Comparison of ENCODE assay signal across 20 mouse cellular contexts in the genomic region with DNA sequence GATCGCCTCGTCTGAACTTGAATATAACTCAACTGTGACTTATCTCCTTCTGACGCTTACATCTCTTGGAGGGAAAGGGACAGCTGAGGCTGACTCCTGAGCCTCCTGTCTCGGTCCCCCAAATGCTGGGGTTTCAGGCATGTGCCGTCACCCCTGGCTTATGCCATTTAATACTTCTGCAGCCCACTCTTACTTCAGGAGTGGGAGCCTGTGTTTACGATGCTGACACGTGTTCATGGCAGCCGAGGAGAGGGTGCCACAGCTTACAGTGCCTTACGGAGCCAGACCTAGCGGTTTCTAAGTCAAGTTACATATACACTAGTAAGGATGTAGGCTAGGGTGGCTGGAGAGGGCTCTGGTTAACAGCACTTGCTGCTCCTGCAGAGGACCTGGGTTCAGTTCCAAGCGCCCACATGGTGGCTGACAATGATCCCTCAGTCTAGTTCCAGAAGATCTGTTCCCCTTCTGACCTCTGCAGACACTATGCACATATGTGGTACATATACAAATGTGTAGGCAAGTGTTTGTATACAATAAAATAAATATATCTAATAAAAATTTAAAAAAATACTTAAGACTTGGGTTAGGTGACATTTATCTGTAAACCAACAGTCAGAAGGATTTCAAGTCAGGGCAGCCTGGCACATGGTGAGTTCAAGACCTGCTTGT. TPM values are rescaled to one million over a fixed set of nuclear protein-coding genes. Genes with fewer than 3 reads are reported as not detected.
DNase-seq lines count a peak whose midpoint lies in the region; ATAC-seq and TF ChIP-seq lines count a peak whose summit lies in the region.
"Had no signal": no experiment of that assay in that cellular context is flagged by ENCODE, and none has a peak within 500 bp of the region (broad histone marks: within the 10 kb centered on the region; RNA-seq: fewer than 3 reads in every experiment).

No protein-coding gene starts in this region.

- WGBS in macrophage (ENCODE audit: missing documents), result 76% methylated on average over 11 of the region's 11 CpGs
- 94% methylated on average over 11 of the region's 11 CpGs for WGBS in forebrain, embryonic 13.5 days

- no peak for DNase-seq in layer of hippocampus, adult 2 months (ENCODE audit: low spot score in 2 of 2)
- DNase-seq in layer of hippocampus, postnatal 14 days (ENCODE audit: low spot score in 2 of 2), result no peak
- DNase-seq in 3T3-L1 (ENCODE audit: low read depth, low spot score), result peak; percentile 93
- no peak for DNase-seq in cerebellum, postnatal 4 days (ENCODE audit: low spot score in 2 of 2)
- DNase-seq: adrenal gland, adult 2 months; cerebellum, adult 2 months; cerebellum, postnatal 36 days; gastrocnemius, postnatal 14 days; kidney, adult 9 months; kidney, postnatal 4 days; lung, adult 2 months; right cerebral cortex, postnatal 4 days had no signal

- H3K27ac ChIP-seq in layer of hippocampus, adult 2 months, result peak overlapping the region; percentile 14; the same call in 1 of the 2 replicates
- peak overlapping the region; percentile 71 for H3K27ac ChIP-seq in bone marrow macrophage, adult 2 months (ENCODE audit: insufficient read depth, low read depth, low read length)
- H3K27ac ChIP-seq in macrophage, result peak overlapping the region; percentile 86
- H3K27ac ChIP-seq in forebrain, embryonic 13.5 days, result no peak overlapping the region
- H3K27ac ChIP-seq: forebrain, embryonic 10.5 days; heart, embryonic 10.5 days; hindbrain, embryonic 13.5 days; midbrain, embryonic 10.5 days; neural tube, embryonic 12.5 days had no signal

- H3K4me2 ChIP-seq in forebrain, embryonic 13.5 days, result no peak overlapping the region
- H3K4me2 ChIP-seq: hindbrain, embryonic 13.5 days; neural tube, embryonic 12.5 days had no signal

- H3K36me3 ChIP-seq in macrophage (ENCODE audit: inconsistent target), result peaks cover 26% of the 10 kb centered on the region; the same call in 1 of the 2 replicates
- H3K36me3 ChIP-seq in forebrain, embryonic 13.5 days (ENCODE audit: poor library complexity, severe bottlenecking), result peaks cover 86% of the 10 kb centered on the region

- TF ChIP-seq CTCF in layer of hippocampus, adult 2 months (conservative IDR thresholded peaks at IDR 0.05), result no peak
- TF ChIP-seq CTCF in bone marrow macrophage, adult 2 months (IDR thresholded peaks at IDR 0.05; ENCODE audit: low read depth, low read length), result no peak

- ATAC-seq in forebrain, embryonic 13.5 days, result no peak

- H3K9ac ChIP-seq in forebrain, embryonic 13.5 days, result no peak overlapping the region
- H3K9ac ChIP-seq: hindbrain, embryonic 13.5 days; neural tube, embryonic 12.5 days had no signal

- H3K79me2 ChIP-seq in macrophage (ENCODE audit: inconsistent target), result no peaks in the 10 kb centered on the region

- H3K27me3 ChIP-seq in forebrain, embryonic 13.5 days, result no peaks in the 10 kb centered on the region
- H3K27me3 ChIP-seq: hindbrain, embryonic 13.5 days; neural tube, embryonic 12.5 days had no signal

- TF ChIP-seq POLR2A in bone marrow macrophage, adult 2 months (IDR thresholded peaks at IDR 0.05; ENCODE audit: borderline replicate concordance, low read depth, low read length), result no peak

- no peaks in the 10 kb centered on the region for H3K9me3 ChIP-seq in forebrain, embryonic 13.5 days (replicated peaks)
- H3K9me3 ChIP-seq: forebrain, embryonic 10.5 days; heart, embryonic 10.5 days; hindbrain, embryonic 13.5 days; midbrain, embryonic 10.5 days; neural tube, embryonic 12.5 days had no signal

- no peak overlapping the region for H3K4me3 ChIP-seq in layer of hippocampus, adult 2 months
- H3K4me3 ChIP-seq in bone marrow macrophage, adult 2 months (ENCODE audit: insufficient read depth, low read length), result no peak overlapping the region
- H3K4me3 ChIP-seq in macrophage (ENCODE audit: inconsistent target), result no peak overlapping the region
- no peak overlapping the region for H3K4me3 ChIP-seq in forebrain, embryonic 13.5 days
- H3K4me3 ChIP-seq: forebrain, embryonic 10.5 days; heart, embryonic 10.5 days; hindbrain, embryonic 13.5 days; midbrain, embryonic 10.5 days; neural tube, embryonic 12.5 days had no signal

- H3K4me1 ChIP-seq in bone marrow macrophage, adult 2 months (ENCODE audit: control insufficient read depth, insufficient read depth, low read length), result peaks cover 14% of the 10 kb centered on the region
- no peaks in the 10 kb centered on the region for H3K4me1 ChIP-seq in forebrain, embryonic 13.5 days
- H3K4me1 ChIP-seq: forebrain, embryonic 10.5 days; heart, embryonic 10.5 days; hindbrain, embryonic 13.5 days; midbrain, embryonic 10.5 days; neural tube, embryonic 12.5 days had no signal

RNA-seq across cellular contexts. Expression of a gene that starts 9.8 kb away (rescaled TPM):
- 10 to 100 TPM; 31.4 to 33.1 TPM for total RNA-seq in layer of hippocampus, adult 2 months (2021)
- 10 to 100 TPM; 31.9 to 35.0 TPM for total RNA-seq in layer of hippocampus, postnatal 14 days (2021)
- 5.4 and 10.6 TPM in 2 replicates for polyA plus RNA-seq in bone marrow macrophage, adult 2 months (2012; ENCODE audit: insufficient read depth, insufficient read length, missing spikeins)
- total RNA-seq in macrophage (2018; cell fraction: chromatin; rRNA removed), result 10 to 100 TPM in 9 of 26 experiments, 1 to 10 TPM in 17; 5.3 to 16.2 (median 8.5) TPM
- 10 to 100 TPM in 7 of 26 experiments, 1 to 10 TPM in 19; 6.6 to 12.5 (median 8.7) TPM for total RNA-seq in macrophage (2018; cell fraction: cytosol; rRNA removed)
- total RNA-seq in macrophage (2018; cell fraction: nucleus; rRNA removed), result 10 to 100 TPM in 25 of 26 experiments, 1 to 10 TPM in 1; 9.2 to 24.5 (median 13.9) TPM
- polyA plus RNA-seq in macrophage (2018), result 6.8 to 12.7 TPM (median 9.9 TPM) in 3 replicates
- 25.5 and 26.2 TPM in 2 replicates for polyA plus RNA-seq in forebrain, embryonic 13.5 days (2015; fragmentation: Nextera tagmentation; extraction: Ambion mirVana)

RNA-seq across cellular contexts. Expression of a gene that starts 36.6 kb away (rescaled TPM):
- 10 to 100 TPM; 15.5 to 19.4 TPM for total RNA-seq in layer of hippocampus, adult 2 months (2021)
- 10 to 100 TPM; 14.4 to 17.0 TPM for total RNA-seq in layer of hippocampus, postnatal 14 days (2021)
- 18.2 and 18.9 TPM in 2 replicates for polyA plus RNA-seq in bone marrow macrophage, adult 2 months (2012; ENCODE audit: insufficient read depth, insufficient read length, missing spikeins)
- total RNA-seq in macrophage (2018; cell fraction: chromatin; rRNA removed), result 10 to 100 TPM in 17 of 26 experiments, 1 to 10 TPM in 9; 4.5 to 32.4 (median 15.9) TPM
- total RNA-seq in macrophage (2018; cell fraction: cytosol; rRNA removed), result 10 to 100 TPM in 1 of 26 experiments, 1 to 10 TPM in 25; 2.7 to 10.6 (median 6.8) TPM
- total RNA-seq in macrophage (2018; cell fraction: nucleus; rRNA removed), result 10 to 100 TPM in 9 of 26 experiments, 1 to 10 TPM in 17; 3.0 to 32.6 (median 9.2) TPM
- polyA plus RNA-seq in macrophage (2018), result 8.0 to 24.8 TPM (median 17.9 TPM) in 3 replicates
- polyA plus RNA-seq in forebrain, embryonic 13.5 days (2015; fragmentation: Nextera tagmentation; extraction: Ambion mirVana), result 68.1 and 69.7 TPM in 2 replicates

RNA-seq across cellular contexts. Expression of a gene that starts 45.4 kb away (rescaled TPM):
- 10 to 100 TPM; 55.1 to 66.0 TPM for total RNA-seq in layer of hippocampus, adult 2 months (2021)
- total RNA-seq in layer of hippocampus, postnatal 14 days (2021), result 10 to 100 TPM; 59.1 to 62.8 TPM
- 94.2 and 95.5 TPM in 2 replicates for polyA plus RNA-seq in bone marrow macrophage, adult 2 months (2012; ENCODE audit: insufficient read depth, insufficient read length, missing spikeins)
- 1,000 to 10,000 TPM in 12 of 26 experiments, 100 to 1,000 TPM in 14; 488 to 3,376 (median 837) TPM for total RNA-seq in macrophage (2018; cell fraction: chromatin; rRNA removed)
- total RNA-seq in macrophage (2018; cell fraction: cytosol; rRNA removed), result 100 to 1,000 TPM in 16 of 26 experiments, 10 to 100 TPM in 10; 72.5 to 455 (median 128) TPM
- 1,000 to 10,000 TPM in 7 of 26 experiments, 100 to 1,000 TPM in 19; 303 to 1,681 (median 684) TPM for total RNA-seq in macrophage (2018; cell fraction: nucleus; rRNA removed)
- 68.8 to 97.8 TPM (median 84.1 TPM) in 3 replicates for polyA plus RNA-seq in macrophage (2018)
- 59.3 and 61.8 TPM in 2 replicates for polyA plus RNA-seq in forebrain, embryonic 13.5 days (2015; fragmentation: Nextera tagmentation; extraction: Ambion mirVana)
